Mouse (Mus musculus) G1E-ER4 (cell line): Measurements from ENCODE around the gene Ubash3a. TPM values are rescaled to one million over a fixed set of nuclear protein-coding genes. Genes with fewer than 3 reads are reported as not detected.

Source experiments
- GATA1 ChIP-seq: IDR thresholded peaks from one replicate; pipeline ENCODE4 v1.8.0; 2012; ENCODE audit warnings: low read length, inconsistent platforms
- polyA plus RNA-seq: library from polyadenylated mRNA; stranded (reverse); fragments of >175 nt; gene quantifications from 2 replicates; pipeline ENCODE4 v1.2.3, GENCODE M21; 2012

Ubash3a gene
- polyA plus RNA-seq, 1 experiment: not detected

GRCm38 (mm10) chr17:31238234-31239020 lies 30.8 kb downstream of the Ubash3a start:
- no peak for TF ChIP-seq GATA1

- TF ChIP-seq GATA1: no peak
Measured at GRCm38 (mm10) chr17:31241156-31241555, 33.5 kb downstream of the Ubash3a start.

GRCm38 (mm10) chr17:31242764-31243163 lies 35.1 kb downstream of the Ubash3a start:
- no peak for TF ChIP-seq GATA1

- TF ChIP-seq GATA1: no peak
Measured at GRCm38 (mm10) chr17:31245321-31245720, 37.6 kb downstream of the Ubash3a start.

GRCm38 (mm10) chr17:31247144-31247543 lies 39.5 kb downstream of the Ubash3a start:
- TF ChIP-seq GATA1: no peak

- TF ChIP-seq GATA1: no peak
Measured at GRCm38 (mm10) chr17:31253951-31254350, 46.3 kb downstream of the Ubash3a start.

GRCm38 (mm10) chr17:31254463-31254931 lies 46.8 kb downstream of the Ubash3a start:
- no peak for TF ChIP-seq GATA1

- no peak for TF ChIP-seq GATA1
Measured at GRCm38 (mm10) chr17:31257149-31257548, 49.5 kb downstream of the Ubash3a start.

GRCm38 (mm10) chr17:31257898-31258297 lies 50.2 kb downstream of the Ubash3a start:
- no peak for TF ChIP-seq GATA1

- TF ChIP-seq GATA1: no peak
Measured at GRCm38 (mm10) chr17:31258310-31258865, 50.7 kb downstream of the Ubash3a start.

GRCm38 (mm10) chr17:31259145-31259544 lies 51.5 kb downstream of the Ubash3a start:
- no peak for TF ChIP-seq GATA1

GRCm38 (mm10) chr17:31259825-31260224 lies 52.2 kb downstream of the Ubash3a start:
- TF ChIP-seq GATA1: no peak

- TF ChIP-seq GATA1: no peak
Measured at GRCm38 (mm10) chr17:31260430-31260829, 52.8 kb downstream of the Ubash3a start.

GRCm38 (mm10) chr17:31261352-31261751 lies 53.7 kb downstream of the Ubash3a start:
- TF ChIP-seq GATA1: no peak

- no peak for TF ChIP-seq GATA1
Measured at GRCm38 (mm10) chr17:31262715-31263114, 55.0 kb downstream of the Ubash3a start.

- no peak for TF ChIP-seq GATA1
Measured at GRCm38 (mm10) chr17:31263770-31264169, 56.1 kb downstream of the Ubash3a start.

GRCm38 (mm10) chr17:31264372-31264771 lies 56.7 kb downstream of the Ubash3a start:
- no peak for TF ChIP-seq GATA1

GRCm38 (mm10) chr17:31265171-31265572 lies 57.5 kb downstream of the Ubash3a start:
- TF ChIP-seq GATA1: no peak
